Mouse (Mus musculus) hindbrain, embryonic 10.5 days (tissue): ENCODE data around the gene Tle4. TPM values are rescaled to one million over a fixed set of nuclear protein-coding genes. Genes with fewer than 3 reads are reported as not detected.
A peak's percentile ranks its signal among the peaks of the same experiment; 100 is the strongest.

Experiments used
- DNase-seq: peaks from one replicate; pipeline ENCODE4 v3.0.0-alpha.2; 2017; ENCODE audit warnings: low spot score
- H3K27ac ChIP-seq: fragments of 300-500 bp; sonication (generic); 2 replicates; pipeline ENCODE4 v1.5.1; 2016; ENCODE audit warnings: mild to moderate bottlenecking, moderate library complexity
- H3K27me3 ChIP-seq: fragments of 300-500 bp; sonication (generic); 2 replicates; pipeline ENCODE4 v1.6.1; 2016; ENCODE audit warnings: mild to moderate bottlenecking; ENCODE audit not compliant: poor library complexity, insufficient read depth, severe bottlenecking
- H3K36me3 ChIP-seq: fragments of 300-500 bp; sonication (generic); 2 replicates; pipeline ENCODE4 v1.6.1; 2016; ENCODE audit warnings: mild to moderate bottlenecking, moderate library complexity
- H3K4me1 ChIP-seq: fragments of 300-500 bp; sonication (generic); replicated peaks from 2 replicates; pipeline ENCODE4 v1.6.1; 2016; ENCODE audit warnings: mild to moderate bottlenecking
- H3K4me3 ChIP-seq: fragments of 300-500 bp; sonication (generic); 2 replicates; pipeline ENCODE4 v1.5.1; 2016; ENCODE audit warnings: mild to moderate bottlenecking, moderate library complexity
- H3K9me3 ChIP-seq: fragments of 300-500 bp; sonication (generic); 2 replicates; pipeline ENCODE4 v1.6.1; 2016; ENCODE audit warnings: mild to moderate bottlenecking, moderate library complexity
- WGBS: fragments of 180-500 bp; shearing (Covaris S2); methylation state at CpG from one replicate; pipeline ENCODE4 v1.1.7; 2016; 5-methylcytosine and 5-hydroxymethylcytosine counted together
- polyA plus RNA-seq: library from polyadenylated mRNA; unstranded; fragments of >200 nt; fragmentation: Nextera tagmentation; extraction: Ambion mirVana; gene quantifications from 2 replicates; pipeline ENCODE4 v1.2.1, GENCODE M21; 2016

Tle4 gene
- polyA plus RNA-seq, 1 experiment from 2014 or later = 16.6 TPM

- Histone ChIP-seq H3K36me3 (no peaks in the 10 kb centered on the region), H3K4me1 (peaks cover 17% of the 10 kb centered on the region; the same call in 1 of the 2 replicates), H3K4me3 (no peak overlapping the region), H3K27ac (no peak overlapping the region), H3K27me3 (no peaks in the 10 kb centered on the region), H3K9me3 (no peaks in the 10 kb centered on the region)
- 82% methylated on average over 1 of the region's 1 CpGs for WGBS
- no peak for DNase-seq
Measured at GRCm38 (mm10) chr19:14543305-14543704, 54.5 kb downstream of the Tle4 start.

- WGBS = 85% methylated on average over 3 of the region's 3 CpGs
- DNase-seq = no peak
- peaks cover 17% of the 10 kb centered on the region; the same call in 1 of the 2 replicates for H3K4me1 ChIP-seq
- H3K27ac ChIP-seq = no peak overlapping the region
- peaks cover 3% of the 10 kb centered on the region; the same call in 1 of the 2 replicates for H3K36me3 ChIP-seq
- H3K4me3 ChIP-seq = no peak overlapping the region
- H3K9me3 ChIP-seq = no peaks in the 10 kb centered on the region
- H3K27me3 ChIP-seq = no peaks in the 10 kb centered on the region
Measured at GRCm38 (mm10) chr19:14540678-14541077, 57.2 kb downstream of the Tle4 start.

- H3K27ac ChIP-seq = no peak overlapping the region
- H3K4me1 ChIP-seq = no peaks in the 10 kb centered on the region
- H3K4me3 ChIP-seq = no peak overlapping the region
- no peak for DNase-seq
- H3K27me3 ChIP-seq = no peaks in the 10 kb centered on the region
- H3K9me3 ChIP-seq = no peaks in the 10 kb centered on the region
- peaks cover 11% of the 10 kb centered on the region; the same call in 1 of the 2 replicates for H3K36me3 ChIP-seq
- 92% methylated on average over 2 of the region's 2 CpGs for WGBS
Measured at GRCm38 (mm10) chr19:14536676-14537075, 61.2 kb downstream of the Tle4 start.

- DNase-seq = no peak
- no peaks in the 10 kb centered on the region for H3K4me1 ChIP-seq
- no peak overlapping the region for H3K4me3 ChIP-seq
- H3K9me3 ChIP-seq = no peaks in the 10 kb centered on the region
- no peaks in the 10 kb centered on the region for H3K27me3 ChIP-seq
- peaks cover 11% of the 10 kb centered on the region; the same call in 1 of the 2 replicates for H3K36me3 ChIP-seq
- H3K27ac ChIP-seq = no peak overlapping the region
Measured at GRCm38 (mm10) chr19:14534447-14534846, 63.4 kb downstream of the Tle4 start.

GRCm38 (mm10) chr19:14532861-14533260 is 65.0 kb downstream of the Tle4 start:
- Histone ChIP-seq H3K27ac (no peak overlapping the region), H3K4me1 (no peaks in the 10 kb centered on the region), H3K27me3 (no peaks in the 10 kb centered on the region), H3K4me3 (no peak overlapping the region), H3K36me3 (peaks cover 11% of the 10 kb centered on the region; the same call in 1 of the 2 replicates), H3K9me3 (no peaks in the 10 kb centered on the region)
- 97% methylated on average over 6 of the region's 6 CpGs for WGBS
- no peak for DNase-seq

- H3K9me3 ChIP-seq = no peaks in the 10 kb centered on the region
- H3K4me1 ChIP-seq = peaks cover 7% of the 10 kb centered on the region
- no peak overlapping the region for H3K4me3 ChIP-seq
- H3K36me3 ChIP-seq = peaks cover 24% of the 10 kb centered on the region
- DNase-seq = no peak
- 89% methylated on average over 2 of the region's 2 CpGs for WGBS
- no peaks in the 10 kb centered on the region for H3K27me3 ChIP-seq
- no peak overlapping the region for H3K27ac ChIP-seq
Measured at GRCm38 (mm10) chr19:14520098-14520802, 77.6 kb downstream of the Tle4 start.

- Histone ChIP-seq H3K9me3 (no peaks in the 10 kb centered on the region), H3K36me3 (peaks cover 25% of the 10 kb centered on the region), H3K27ac (no peak overlapping the region), H3K4me1 (peaks cover 7% of the 10 kb centered on the region), H3K27me3 (no peaks in the 10 kb centered on the region), H3K4me3 (no peak overlapping the region)
- 95% methylated on average over 7 of the region's 7 CpGs for WGBS
- DNase-seq = no peak
Measured at GRCm38 (mm10) chr19:14519186-14519585, 78.7 kb downstream of the Tle4 start.

- H3K9me3 ChIP-seq = no peaks in the 10 kb centered on the region
- no peak overlapping the region for H3K27ac ChIP-seq
- no peaks in the 10 kb centered on the region for H3K27me3 ChIP-seq
- H3K4me1 ChIP-seq = peaks cover 7% of the 10 kb centered on the region
- no peak for DNase-seq
- H3K4me3 ChIP-seq = no peak overlapping the region
- H3K36me3 ChIP-seq = peaks cover 25% of the 10 kb centered on the region
- WGBS = 57% methylated on average over 9 of the region's 9 CpGs
Measured at GRCm38 (mm10) chr19:14518438-14519044, 79.3 kb downstream of the Tle4 start.

GRCm38 (mm10) chr19:14516420-14516819 is 81.4 kb downstream of the Tle4 start:
- Histone ChIP-seq H3K27ac (no peak overlapping the region), H3K36me3 (peaks cover 30% of the 10 kb centered on the region), H3K9me3 (no peaks in the 10 kb centered on the region), H3K4me1 (peaks cover 7% of the 10 kb centered on the region), H3K4me3 (no peak overlapping the region), H3K27me3 (no peaks in the 10 kb centered on the region)
- WGBS = 94% methylated on average over 1 of the region's 1 CpGs
- no peak for DNase-seq

GRCm38 (mm10) chr19:14508819-14509218 is 89.0 kb downstream of the Tle4 start:
- peaks cover 10% of the 10 kb centered on the region; the same call in 1 of the 2 replicates for H3K36me3 ChIP-seq
- no peak for DNase-seq
- no peaks in the 10 kb centered on the region for H3K9me3 ChIP-seq
- H3K4me1 ChIP-seq = peaks cover 44% of the 10 kb centered on the region
- 49% methylated on average over 4 of the region's 4 CpGs for WGBS
- H3K27me3 ChIP-seq = peaks cover 3% of the 10 kb centered on the region
- no peak overlapping the region for H3K4me3 ChIP-seq
- no peak overlapping the region for H3K27ac ChIP-seq

GRCm38 (mm10) chr19:14507911-14508310 is 89.9 kb downstream of the Tle4 start:
- H3K36me3 ChIP-seq = peaks cover 10% of the 10 kb centered on the region; the same call in 1 of the 2 replicates
- no peaks in the 10 kb centered on the region for H3K9me3 ChIP-seq
- no peak overlapping the region for H3K4me3 ChIP-seq
- peaks cover 6% of the 10 kb centered on the region for H3K27me3 ChIP-seq
- H3K27ac ChIP-seq = peak overlapping the region; percentile 29; the same call in 1 of the 2 replicates
- DNase-seq = no peak
- H3K4me1 ChIP-seq = peaks cover 51% of the 10 kb centered on the region
- WGBS = 65% methylated on average over 2 of the region's 2 CpGs

GRCm38 (mm10) chr19:14506875-14507670 is 90.8 kb downstream of the Tle4 start:
- peaks cover 9% of the 10 kb centered on the region; the same call in 1 of the 2 replicates for H3K36me3 ChIP-seq
- peak; percentile 40 for DNase-seq
- H3K9me3 ChIP-seq = no peaks in the 10 kb centered on the region
- H3K27ac ChIP-seq = 0 out of 2 replicates have a peak overlapping the region, but pooled peaks have one; percentile 29
- peaks cover 60% of the 10 kb centered on the region for H3K4me1 ChIP-seq
- H3K27me3 ChIP-seq = peaks cover 6% of the 10 kb centered on the region
- 49% methylated on average over 3 of the region's 3 CpGs for WGBS
- H3K4me3 ChIP-seq = no peak overlapping the region
